Mouse (Mus musculus) heart, embryonic 11.5 days (tissue): ENCODE data around the gene Dthd1. TPM values are rescaled to one million over a fixed set of nuclear protein-coding genes. Genes with fewer than 3 reads are reported as not detected.

Experiments used
- ATAC-seq: fragments of 200-750 bp; cut with Nextera tagmentation; replicated peaks from 2 replicates; pipeline ENCODE4 v1.8.0; 2017; ENCODE audit warnings: moderate library complexity; ENCODE audit not compliant: insufficient number of reproducible peaks, low FRiP score, low TSS enrichment
- H3K27ac ChIP-seq: fragments of 300-500 bp; sonication (generic); 2 replicates; pipeline ENCODE4 v1.5.1; 2014; ENCODE audit warnings: mild to moderate bottlenecking, low read depth, low read length
- H3K27me3 ChIP-seq: fragments of 300-500 bp; sonication (generic); 2 replicates; pipeline ENCODE4 v1.6.1; 2014; ENCODE audit warnings: mild to moderate bottlenecking, low read length, mixed read lengths; ENCODE audit not compliant: control insufficient read depth, insufficient read depth
- H3K36me3 ChIP-seq: fragments of 300-500 bp; sonication (generic); 2 replicates; pipeline ENCODE4 v1.6.1; 2014; ENCODE audit warnings: mild to moderate bottlenecking, low read length, moderate library complexity, mixed read lengths; ENCODE audit not compliant: control insufficient read depth, insufficient read depth
- H3K4me1 ChIP-seq: fragments of 300-500 bp; sonication (generic); 2 replicates; pipeline ENCODE4 v1.6.1; 2014; ENCODE audit warnings: low read length; ENCODE audit not compliant: control insufficient read depth, insufficient read depth
- H3K4me2 ChIP-seq: fragments of 300-500 bp; sonication (generic); 2 replicates; pipeline ENCODE4 v1.6.1; 2014; ENCODE audit warnings: mild to moderate bottlenecking, moderate library complexity
- H3K4me3 ChIP-seq: fragments of 300-500 bp; sonication (generic); 2 replicates; pipeline ENCODE4 v1.5.1; 2014; ENCODE audit warnings: low read depth, low read length
- H3K9ac ChIP-seq: fragments of 300-500 bp; sonication (generic); 2 replicates; pipeline ENCODE4 v1.6.1; 2014; ENCODE audit warnings: mild to moderate bottlenecking, low read depth, low read length, moderate library complexity
- H3K9me3 ChIP-seq: fragments of 300-500 bp; sonication (generic); replicated peaks from 2 replicates; pipeline ENCODE4 v1.6.1; 2016; ENCODE audit warnings: low read length; ENCODE audit not compliant: control insufficient read depth
- WGBS: fragments of 180-500 bp; shearing (Covaris S2); extraction: QIAGEN DNeasy Blood & Tissue Kit; methylation state at CpG from one replicate; pipeline ENCODE4 v1.1.7; 2014; ENCODE audit not compliant: insufficient replicate concordance; 5-methylcytosine and 5-hydroxymethylcytosine counted together
- polyA plus RNA-seq: library from polyadenylated mRNA; unstranded; fragments of >200 nt; fragmentation: Nextera tagmentation; extraction: Ambion mirVana; gene quantifications from 2 replicates; pipeline ENCODE4 v1.2.1, GENCODE M21; 2014

Dthd1 gene
- polyA plus RNA-seq, 1 experiment from 2014 or later, result 0.42 TPM

GRCm38 (mm10) chr5:62909074-62909473 is 95.5 kb downstream of the Dthd1 start:
- no peak overlapping the region for H3K9ac ChIP-seq
- WGBS, result 66% methylated on average over 5 of the region's 5 CpGs
- H3K27ac ChIP-seq, result no peak overlapping the region
- no peaks in the 10 kb centered on the region for H3K4me1 ChIP-seq
- H3K27me3 ChIP-seq, result no peaks in the 10 kb centered on the region
- no peak overlapping the region for H3K4me2 ChIP-seq
- no peak overlapping the region for H3K4me3 ChIP-seq
- H3K36me3 ChIP-seq, result no peaks in the 10 kb centered on the region
- no peak for ATAC-seq
- H3K9me3 ChIP-seq, result no peaks in the 10 kb centered on the region

- Histone ChIP-seq H3K27ac (no peak overlapping the region), H3K4me1 (no peaks in the 10 kb centered on the region), H3K4me2 (no peak overlapping the region), H3K27me3 (no peaks in the 10 kb centered on the region), H3K9me3 (no peaks in the 10 kb centered on the region), H3K4me3 (no peak overlapping the region), H3K36me3 (no peaks in the 10 kb centered on the region), H3K9ac (no peak overlapping the region)
- ATAC-seq, result no peak
Observed at GRCm38 (mm10) chr5:62924616-62925015, 111.0 kb downstream of the Dthd1 start.

Other genes starting within 250 kb of the Dthd1 start
- gene Arap2, start 47.7 kb upstream of the Dthd1 start, polyA plus RNA-seq, result 4.2 and 4.7 TPM in 2 replicates